Comparison of ENCODE assay signal across 13 mouse cellular contexts in genomic region chr1:155070561-155071286, GRCm38 (mm10). TPM values are rescaled to one million over a fixed set of nuclear protein-coding genes. Genes with fewer than 3 reads are reported as not detected.
DNase-seq lines count a peak whose midpoint lies in the region; ATAC-seq lines count a peak whose summit lies in the region.
"Had no signal": no experiment of that assay in that cellular context is flagged by ENCODE, and none has a peak within 500 bp of the region (broad histone marks: within the 10 kb centered on the region; RNA-seq: fewer than 3 reads in every experiment).

No protein-coding gene starts in this region.

- H3K4me1 ChIP-seq in intestine, embryonic 16.5 days (ENCODE audit: control insufficient read depth, insufficient read depth, low read length): peaks cover 19% of the 10 kb centered on the region
- H3K4me1 ChIP-seq in intestine, embryonic 15.5 days (replicated peaks): peaks cover 27% of the 10 kb centered on the region; the same call in 1 of the 2 replicates

- intact Hi-C loops in heart, postnatal 14 days (cut with DNase I): no loop called here

- ATAC-seq in intestine, embryonic 16.5 days: 0 out of 2 replicates have a peak, but pooled peaks have one; percentile 5
- ATAC-seq in intestine, embryonic 15.5 days: no peak
- ATAC-seq in common myeloid progenitor, adult 5-6 weeks (replicated peaks; ENCODE audit: low read depth, poor library complexity, severe bottlenecking): peak; percentile 47

- H3K79me2 ChIP-seq in macrophage (ENCODE audit: inconsistent target): no peaks in the 10 kb centered on the region

- no peak overlapping the region for H3K27ac ChIP-seq in intestine, embryonic 16.5 days (ENCODE audit: low read length)
- H3K27ac ChIP-seq in intestine, embryonic 15.5 days: no peak overlapping the region
- peak overlapping the region; percentile 65 for H3K27ac ChIP-seq in macrophage
- H3K27ac ChIP-seq: layer of hippocampus, adult 2 months had no signal

- H3K36me3 ChIP-seq in intestine, embryonic 16.5 days (ENCODE audit: control insufficient read depth, insufficient read depth, low read length): no peaks in the 10 kb centered on the region
- H3K36me3 ChIP-seq in intestine, embryonic 15.5 days: no peaks in the 10 kb centered on the region
- H3K36me3 ChIP-seq in macrophage (ENCODE audit: inconsistent target): no peaks in the 10 kb centered on the region

- whole genome bisulfite sequencing in intestine, embryonic 16.5 days: 55% methylated on average over 5 of the region's 5 CpGs
- WGBS in intestine, embryonic 15.5 days: 63% methylated on average over 5 of the region's 5 CpGs
- 55% methylated on average over 5 of the region's 5 CpGs for WGBS in macrophage (ENCODE audit: missing documents)

- H3K9ac ChIP-seq in intestine, embryonic 16.5 days (ENCODE audit: low read depth, low read length): no peak overlapping the region
- no peak overlapping the region for H3K9ac ChIP-seq in intestine, embryonic 15.5 days

- H3K4me3 ChIP-seq in intestine, embryonic 16.5 days (ENCODE audit: low read length): no peak overlapping the region
- no peak overlapping the region for H3K4me3 ChIP-seq in intestine, embryonic 15.5 days (replicated peaks)
- H3K4me3 ChIP-seq in macrophage (ENCODE audit: inconsistent target): no peak overlapping the region
- H3K4me3 ChIP-seq: gastrocnemius, adult 2 months; layer of hippocampus, adult 2 months had no signal

- DNase-seq in B cell, adult 2 months: peak; percentile 55 to 58
- DNase-seq in embryo, embryonic 10.5 days (ENCODE audit: low spot score): no peak
- DNase-seq in heart, postnatal 14 days: no peak
- no peak for DNase-seq in retina, embryonic 14.5 days (ENCODE audit: low spot score)
- DNase-seq: cerebellum, adult 9-11 months; gastrocnemius, adult 2 months; kidney, adult 11 months had no signal

- H3K4me2 ChIP-seq in intestine, embryonic 16.5 days (ENCODE audit: low read depth, low read length): no peak overlapping the region
- H3K4me2 ChIP-seq in intestine, embryonic 15.5 days (replicated peaks): no peak overlapping the region
- H3K4me2 ChIP-seq: heart, embryonic 11.5 days had no signal

- no peaks in the 10 kb centered on the region for H3K27me3 ChIP-seq in intestine, embryonic 16.5 days (replicated peaks; ENCODE audit: control insufficient read depth, insufficient read depth, low read length)
- H3K27me3 ChIP-seq in intestine, embryonic 15.5 days (replicated peaks): no peaks in the 10 kb centered on the region

- no peaks in the 10 kb centered on the region for H3K9me3 ChIP-seq in intestine, embryonic 16.5 days (ENCODE audit: control insufficient read depth, low read length)
- no peaks in the 10 kb centered on the region for H3K9me3 ChIP-seq in intestine, embryonic 15.5 days

RNA-seq across cellular contexts. Expression of gene Ier5, which starts 28.7 kb away (rescaled TPM):
- 2.0 and 2.6 TPM in 2 replicates for polyA plus RNA-seq in intestine, embryonic 16.5 days (2015; fragmentation: Nextera tagmentation; extraction: Ambion mirVana)
- 3.8 and 4.8 TPM in 2 replicates for polyA plus RNA-seq in intestine, embryonic 15.5 days (2015; fragmentation: Nextera tagmentation; extraction: Ambion mirVana)
- 10.0 and 14.7 TPM in 2 replicates for total RNA-seq in common myeloid progenitor, adult 5-6 weeks (2017)
- total RNA-seq in macrophage (2018; cell fraction: chromatin; rRNA removed): 100 to 1,000 TPM in 15 of 26 experiments, 10 to 100 TPM in 11; 37.6 to 232 (median 114) TPM
- 100 to 1,000 TPM in 16 of 26 experiments, 10 to 100 TPM in 10; 68.0 to 298 (median 132) TPM for total RNA-seq in macrophage (2018; cell fraction: cytosol; rRNA removed)
- 100 to 1,000 TPM in 22 of 26 experiments, 10 to 100 TPM in 4; 58.9 to 356 (median 241) TPM for total RNA-seq in macrophage (2018; cell fraction: nucleus; rRNA removed)
- 24.7 to 56.1 TPM (median 49.7 TPM) in 3 replicates for polyA plus RNA-seq in macrophage (2018)
- 10 to 100 TPM; 13.6 to 15.4 TPM for total RNA-seq in heart, postnatal 14 days (2021)

Comparison
In these comparisons a context has a peak if more than half of its experiments do, and no peak if none do; other contexts are left out.
1. DNase-seq: peak in B cell, adult 2 months (2 of 2); none in embryo, embryonic 10.5 days (single experiment), heart, postnatal 14 days (0 of 2) and retina, embryonic 14.5 days (single experiment).